In the genomic region with DNA sequence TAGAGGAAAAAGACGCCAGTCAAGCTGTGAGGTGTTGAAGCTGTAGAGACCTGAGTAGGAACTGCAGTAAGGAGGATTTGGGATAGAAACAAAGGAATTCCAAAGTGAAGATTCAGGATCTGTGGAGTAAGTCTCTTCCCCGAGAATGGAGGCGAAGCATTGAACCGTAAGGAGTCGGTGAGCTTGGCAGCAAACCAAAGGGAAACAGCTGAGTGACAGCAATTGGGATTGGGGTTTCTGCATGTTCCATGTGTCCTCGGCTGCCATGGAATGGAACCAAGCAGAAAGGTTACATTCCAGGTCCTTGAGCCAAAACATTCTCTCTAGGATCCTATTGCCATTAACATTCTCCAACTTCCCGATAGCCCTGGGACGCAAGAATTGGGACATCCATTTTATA, we compare ENCODE assay signal across 15 mouse cellular contexts.
A peak's percentile ranks its signal among the peaks of the same experiment; 100 is the strongest.
DNase-seq lines count a peak whose midpoint lies in the region; ATAC-seq and TF ChIP-seq lines count a peak whose summit lies in the region.
"Had no signal": no experiment of that assay in that cellular context is flagged by ENCODE, and none has a peak within 500 bp of the region (broad histone marks: within the 10 kb centered on the region; RNA-seq: fewer than 3 reads in every experiment).

No protein-coding gene starts in this region.

- intact Hi-C loops in heart, postnatal 25 days (cut with DNase I) = no loop called here

- H3K27me3 ChIP-seq in lung, postnatal 0 days (replicated peaks; ENCODE audit: insufficient read depth, low read length) = peaks cover 3% of the 10 kb centered on the region; the same call in 1 of the 2 replicates
- H3K27me3 ChIP-seq in kidney, adult 2 months (replicated peaks; ENCODE audit: control insufficient read depth, insufficient read depth, low read length) = no peaks in the 10 kb centered on the region

- H3K9ac ChIP-seq in lung, postnatal 0 days (replicated peaks; ENCODE audit: low read depth) = no peak overlapping the region
- H3K9ac ChIP-seq: forebrain, embryonic 13.5 days; limb, embryonic 15.5 days; liver, postnatal 0 days; midbrain, embryonic 15.5 days had no signal

- H3K4me1 ChIP-seq in lung, postnatal 0 days (ENCODE audit: insufficient read depth, low read depth, low read length) = no peaks in the 10 kb centered on the region
- peaks cover 5% of the 10 kb centered on the region for H3K4me1 ChIP-seq in kidney, adult 2 months (ENCODE audit: control insufficient read depth, insufficient read depth, low read length)
- H3K4me1 ChIP-seq: midbrain, embryonic 15.5 days had no signal

- no peak for ATAC-seq in lung, postnatal 0 days
- ATAC-seq in monocyte, adult 5-6 weeks (replicated peaks; ENCODE audit: insufficient number of reproducible peaks, low FRiP score, low TSS enrichment, poor library complexity, severe bottlenecking) = no peak
- ATAC-seq: liver, postnatal 0 days; midbrain, embryonic 15.5 days had no signal

- TF ChIP-seq EP300 in lung, postnatal 0 days (IDR thresholded peaks at IDR 0.05) = no peak

- 58% methylated on average over 8 of the region's 8 CpGs for WGBS in lung, postnatal 0 days
- WGBS in kidney, adult 2 months = 25% methylated on average over 8 of the region's 8 CpGs

- no peak overlapping the region for H3K4me3 ChIP-seq in lung, postnatal 0 days (ENCODE audit: low read depth, low read length)
- no peak overlapping the region for H3K4me3 ChIP-seq in kidney, adult 2 months (ENCODE audit: insufficient read depth, low read depth, low read length)
- H3K4me3 ChIP-seq: forebrain, embryonic 13.5 days; layer of hippocampus, adult 2 months; limb, embryonic 15.5 days; midbrain, embryonic 15.5 days had no signal

- H3K36me3 ChIP-seq in lung, postnatal 0 days (ENCODE audit: insufficient read depth, low read length) = no peaks in the 10 kb centered on the region
- H3K36me3 ChIP-seq in kidney, adult 2 months (ENCODE audit: control insufficient read depth, insufficient read depth, low read length) = no peaks in the 10 kb centered on the region
- H3K36me3 ChIP-seq: limb, embryonic 15.5 days; midbrain, embryonic 15.5 days had no signal

- DNase-seq in cerebellum, adult 9-11 months = peak; percentile 9
- DNase-seq in cerebellum, adult 11-12 months = no peak
- DNase-seq in lung, postnatal 0 days (ENCODE audit: low spot score) = no peak
- no peak for DNase-seq in lung, postnatal 14 days
- peak; percentile 74 for DNase-seq in kidney, adult 2 months
- DNase-seq in kidney, postnatal 25 days = peak; percentile 67 to 71
- DNase-seq in heart, postnatal 25 days (ENCODE audit: low spot score) = no peak
- DNase-seq: gastrocnemius, postnatal 10 days; liver, postnatal 0 days; right cerebral cortex, postnatal 25 days had no signal

- H3K4me2 ChIP-seq in lung, postnatal 0 days (replicated peaks; ENCODE audit: low read depth, low read length) = no peak overlapping the region
- H3K4me2 ChIP-seq: forebrain, embryonic 13.5 days; limb, embryonic 15.5 days; midbrain, embryonic 15.5 days had no signal

- H3K27ac ChIP-seq in lung, postnatal 0 days (ENCODE audit: low read length) = peak overlapping the region; percentile 14; the same call in 1 of the 2 replicates
- 0 out of 2 replicates have a peak overlapping the region, but pooled peaks have one; percentile 45 for H3K27ac ChIP-seq in kidney, adult 2 months (ENCODE audit: insufficient read depth, low read depth, low read length)
- H3K27ac ChIP-seq: forebrain, embryonic 13.5 days; layer of hippocampus, adult 2 months; limb, embryonic 15.5 days; midbrain, embryonic 15.5 days had no signal

- TF ChIP-seq POLR2A in kidney, adult 2 months (IDR thresholded peaks at IDR 0.05; ENCODE audit: low read depth, low read length) = no peak

- no peaks in the 10 kb centered on the region for H3K9me3 ChIP-seq in lung, postnatal 0 days (ENCODE audit: low read length)
- H3K9me3 ChIP-seq: forebrain, embryonic 13.5 days; limb, embryonic 15.5 days; midbrain, embryonic 15.5 days had no signal

- no peak for TF ChIP-seq CTCF in lung, postnatal 0 days (IDR thresholded peaks at IDR 0.05)
- TF ChIP-seq CTCF in kidney, adult 2 months (conservative IDR thresholded peaks at IDR 0.05; ENCODE audit: insufficient read depth, insufficient read length, low read depth, low read length) = no peak

Comparison
In these comparisons a context has a peak if more than half of its experiments do, and no peak if none do; other contexts are left out.
1. DNase-seq: peak in cerebellum, adult 9-11 months (single experiment), kidney, adult 2 months (single experiment) and kidney, postnatal 25 days (2 of 2); none in cerebellum, adult 11-12 months (single experiment), lung, postnatal 0 days (single experiment), lung, postnatal 14 days (single experiment) and heart, postnatal 25 days (single experiment).